Mouse (Mus musculus) bone marrow, adult 2 months (tissue): ENCODE data around the gene Rsph14. TPM values are rescaled to one million over a fixed set of nuclear protein-coding genes. Genes with fewer than 3 reads are reported as not detected.

Experiments used
- H3K27ac ChIP-seq: fragments of 200-500 bp; 2 replicates; pipeline ENCODE4 v1.5.1; 2012; ENCODE audit warnings: low read depth, mild to moderate bottlenecking, control low read depth, inconsistent platforms, low read length; ENCODE audit not compliant: control insufficient read depth, poor library complexity, insufficient read depth
- H3K4me1 ChIP-seq: fragments of 200-500 bp; 2 replicates; pipeline ENCODE4 v1.6.1; 2011; ENCODE audit warnings: low read length; ENCODE audit not compliant: control insufficient read depth, insufficient read depth
- H3K4me3 ChIP-seq: fragments of 200-500 bp; replicated peaks from 2 replicates; pipeline ENCODE3; 2011; ENCODE audit warnings: mild to moderate bottlenecking, low read depth, low read length, control low read depth; ENCODE audit not compliant: control insufficient read depth
- CTCF ChIP-seq: fragments of 200-500 bp; IDR thresholded peaks from 2 replicates; pipeline ENCODE4 v1.5.1; 2011; ENCODE audit warnings: low read length, control low read depth; ENCODE audit not compliant: control insufficient read depth, insufficient read depth
- POLR2A ChIP-seq: fragments of 200-500 bp; IDR thresholded peaks from 2 replicates; pipeline ENCODE4 v1.6.1; 2011; ENCODE audit warnings: low read depth, mild to moderate bottlenecking, control low read depth, low read length, borderline replicate concordance; ENCODE audit not compliant: control insufficient read depth
- WGBS: fragments of 180-500 bp; shearing (Covaris S2); methylation state at CpG from one replicate; pipeline ENCODE4 v1.1.7; 2018; 5-methylcytosine and 5-hydroxymethylcytosine counted together
- polyA plus RNA-seq: library from polyadenylated mRNA; stranded (reverse); fragments of >200 nt; gene quantifications from 2 replicates; pipeline ENCODE4 v1.2.4, GENCODE M21; 2011; ENCODE audit warnings: low replicate concordance; ENCODE audit not compliant: missing spikeins, insufficient read depth, insufficient read length

The Rsph14 gene
- polyA plus RNA-seq: not detected in 2 replicates

GRCm38 (mm10) chr10:75032395-75032794, at the start of gene Rsph14:
Gene Rsph14, minus strand, starts transcription at chr10:75032586.
- WGBS: 48% methylated on average over 10 of the region's 10 CpGs
- TF ChIP-seq CTCF (no peak), POLR2A (no peak)
- H3K4me1 ChIP-seq: peaks cover 3% of the 10 kb centered on the region
- H3K4me3 ChIP-seq: no peak within 1 kb of the TSS
- no peak within 1 kb of the TSS for H3K27ac ChIP-seq

GRCm38 (mm10) chr10:75078174-75079128, 46.1 kb upstream of the Rsph14 start:
- TF ChIP-seq CTCF (no peak), POLR2A (no peak)
- H3K4me1 ChIP-seq: peaks cover 6% of the 10 kb centered on the region
- 59% methylated on average over 14 of the region's 14 CpGs for WGBS
- H3K27ac ChIP-seq: peak overlapping the region; percentile 70
- H3K4me3 ChIP-seq: no peak overlapping the region

GRCm38 (mm10) chr10:75075665-75076064, 43.3 kb upstream of the Rsph14 start:
- H3K4me3 ChIP-seq: no peak overlapping the region
- WGBS: 56% methylated on average over 5 of the region's 5 CpGs
- peaks cover 6% of the 10 kb centered on the region for H3K4me1 ChIP-seq
- TF ChIP-seq CTCF (no peak), POLR2A (no peak)
- no peak overlapping the region for H3K27ac ChIP-seq

GRCm38 (mm10) chr10:75070281-75070976, 38.0 kb upstream of the Rsph14 start:
- H3K4me1 ChIP-seq: peaks cover 1% of the 10 kb centered on the region; the same call in 1 of the 2 replicates
- H3K4me3 ChIP-seq: no peak overlapping the region
- 61% methylated on average over 11 of the region's 11 CpGs for WGBS
- no peak for TF ChIP-seq POLR2A
- TF ChIP-seq CTCF: no peak
- H3K27ac ChIP-seq: no peak overlapping the region

GRCm38 (mm10) chr10:75068624-75069328, 36.4 kb upstream of the Rsph14 start:
- WGBS: 52% methylated on average over 12 of the region's 12 CpGs
- Histone ChIP-seq H3K27ac (no peak overlapping the region), H3K4me1 (peaks cover 1% of the 10 kb centered on the region; the same call in 1 of the 2 replicates), H3K4me3 (no peak overlapping the region)
- TF ChIP-seq POLR2A: no peak
- no peak for TF ChIP-seq CTCF

- peaks cover 1% of the 10 kb centered on the region; the same call in 1 of the 2 replicates for H3K4me1 ChIP-seq
- no peak overlapping the region for H3K4me3 ChIP-seq
- TF ChIP-seq POLR2A: no peak
- no peak for TF ChIP-seq CTCF
- no peak overlapping the region for H3K27ac ChIP-seq
- 27% methylated on average over 2 of the region's 2 CpGs for WGBS
Measured at GRCm38 (mm10) chr10:75068086-75068485, 35.7 kb upstream of the Rsph14 start.

GRCm38 (mm10) chr10:75067446-75067845, 35.1 kb upstream of the Rsph14 start:
- peaks cover 1% of the 10 kb centered on the region; the same call in 1 of the 2 replicates for H3K4me1 ChIP-seq
- no peak overlapping the region for H3K27ac ChIP-seq
- no peak for TF ChIP-seq CTCF
- no peak for TF ChIP-seq POLR2A
- H3K4me3 ChIP-seq: no peak overlapping the region

GRCm38 (mm10) chr10:75065691-75066090, 33.3 kb upstream of the Rsph14 start:
- TF ChIP-seq CTCF (no peak), POLR2A (no peak)

More at GRCm38 (mm10) chr10:75065691-75066090, 33.3 kb upstream of the Rsph14 start:
- 61% methylated on average over 6 of the region's 6 CpGs for WGBS
- no peak overlapping the region for H3K4me3 ChIP-seq
- H3K27ac ChIP-seq: no peak overlapping the region
- peaks cover 1% of the 10 kb centered on the region; the same call in 1 of the 2 replicates for H3K4me1 ChIP-seq
